21 mouse cellular contexts compared by ENCODE assay signal in the genomic region with DNA sequence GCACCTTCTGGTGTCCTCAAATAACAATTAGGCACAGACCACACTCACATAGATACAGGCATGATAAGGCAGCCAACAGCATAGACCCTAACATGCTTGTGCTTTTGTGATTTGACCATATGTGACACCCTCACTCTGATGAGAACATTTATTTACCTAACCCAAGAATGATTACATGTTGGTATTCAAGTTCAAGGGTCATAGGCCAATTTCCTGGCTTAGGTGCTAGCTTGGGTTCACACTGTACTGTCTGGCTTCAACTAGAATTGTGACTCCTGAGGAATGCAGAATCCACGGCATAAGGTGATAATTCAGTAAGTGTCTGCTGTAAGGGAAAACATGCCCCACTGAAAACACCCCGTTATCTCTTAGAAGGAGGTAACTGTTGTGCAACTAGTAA.
A peak's percentile ranks its signal among the peaks of the same experiment; 100 is the strongest.
DNase-seq lines count a peak whose midpoint lies in the region; ATAC-seq and TF ChIP-seq lines count a peak whose summit lies in the region.
"Had no signal": no experiment of that assay in that cellular context is flagged by ENCODE, and none has a peak within 500 bp of the region (broad histone marks: within the 10 kb centered on the region; RNA-seq: fewer than 3 reads in every experiment).

No protein-coding gene starts in this region.

- H3K9me3 ChIP-seq in kidney, embryonic 16.5 days (ENCODE audit: low read length), result no peaks in the 10 kb centered on the region
- H3K9me3 ChIP-seq in liver, postnatal 0 days (ENCODE audit: low read length), result no peaks in the 10 kb centered on the region

- no peak overlapping the region for H3K27ac ChIP-seq in kidney, adult 2 months (ENCODE audit: insufficient read depth, low read depth, low read length)
- no peak overlapping the region for H3K27ac ChIP-seq in kidney, embryonic 16.5 days (ENCODE audit: low read length)
- peak overlapping the region; percentile 46; the same call in 1 of the 2 replicates for H3K27ac ChIP-seq in liver, adult 2 months (replicated peaks; ENCODE audit: insufficient read depth, low read depth, low read length)
- H3K27ac ChIP-seq in liver, postnatal 0 days (ENCODE audit: low read depth), result no peak overlapping the region

- H3K4me1 ChIP-seq in kidney, adult 2 months (ENCODE audit: control insufficient read depth, insufficient read depth, low read length), result no peaks in the 10 kb centered on the region
- H3K4me1 ChIP-seq in kidney, embryonic 16.5 days (ENCODE audit: insufficient read depth, low read length), result no peaks in the 10 kb centered on the region
- peaks cover 22% of the 10 kb centered on the region for H3K4me1 ChIP-seq in liver, adult 2 months (ENCODE audit: control insufficient read depth, insufficient read depth, low read length)
- no peaks in the 10 kb centered on the region for H3K4me1 ChIP-seq in liver, postnatal 0 days (ENCODE audit: insufficient read depth)

- H3K27me3 ChIP-seq in kidney, adult 2 months (replicated peaks; ENCODE audit: control insufficient read depth, insufficient read depth, low read length), result no peaks in the 10 kb centered on the region
- H3K27me3 ChIP-seq in kidney, embryonic 16.5 days (ENCODE audit: insufficient read depth, low read length), result no peaks in the 10 kb centered on the region
- H3K27me3 ChIP-seq in liver, adult 2 months (ENCODE audit: control insufficient read depth, insufficient read depth, low read length), result no peaks in the 10 kb centered on the region
- H3K27me3 ChIP-seq in liver, postnatal 0 days (ENCODE audit: insufficient read depth, low read length), result peaks cover 6% of the 10 kb centered on the region; the same call in 1 of the 2 replicates
- H3K27me3 ChIP-seq: CH12.LX had no signal

- H3K4me2 ChIP-seq in kidney, embryonic 16.5 days (replicated peaks; ENCODE audit: low read depth, low read length), result no peak overlapping the region
- no peak overlapping the region for H3K4me2 ChIP-seq in liver, postnatal 0 days (ENCODE audit: low read depth, low read length)

- TF ChIP-seq EP300 in liver, postnatal 0 days (IDR thresholded peaks at IDR 0.05; ENCODE audit: low read depth), result no peak

- H3K9ac ChIP-seq in kidney, embryonic 16.5 days (replicated peaks; ENCODE audit: low read length), result no peak overlapping the region
- no peak overlapping the region for H3K9ac ChIP-seq in liver, adult 2 months (ENCODE audit: low read depth, low read length)
- no peak overlapping the region for H3K9ac ChIP-seq in liver, postnatal 0 days (replicated peaks)

- DNase-seq in kidney, adult 2 months, result peak; percentile 17
- DNase-seq in kidney, adult 9 months, result peak; percentile 16
- DNase-seq in kidney, adult 8-10 months, result no peak
- peak; percentile 95 for DNase-seq in liver, adult 2 months (ENCODE audit: extremely low read depth, low read depth, low spot score)
- DNase-seq in liver, postnatal 0 days, result no peak
- DNase-seq: adrenal gland, adult 2 months; adrenal gland, adult 8-10 months; adrenal gland, postnatal 10 days; adrenal gland, postnatal 14 days; adrenal gland, postnatal 25 days; adrenal gland, postnatal 36 days; B cell, adult 2 months; cerebellum, adult 11 months; cerebellum, adult 11-12 months; cerebellum, adult 18-20 months had no signal

- H3K79me2 ChIP-seq in liver, adult 2 months (ENCODE audit: control insufficient read depth, insufficient read depth, low read length), result no peaks in the 10 kb centered on the region

- TF ChIP-seq CTCF in kidney, adult 2 months (conservative IDR thresholded peaks at IDR 0.05; ENCODE audit: insufficient read depth, insufficient read length, low read depth, low read length), result no peak
- no peak for TF ChIP-seq CTCF in liver, adult 2 months (IDR thresholded peaks at IDR 0.05; ENCODE audit: low read depth, low read length)
- TF ChIP-seq CTCF in liver, postnatal 0 days (IDR thresholded peaks at IDR 0.05; ENCODE audit: low read depth), result no peak

- ATAC-seq in kidney, embryonic 16.5 days (ENCODE audit: low FRiP score, low TSS enrichment), result no peak
- ATAC-seq in liver, postnatal 0 days, result no peak
- ATAC-seq: activated CD4-positive, CD25-positive, alpha-beta regulatory T cell, adult 4 months; CD4-positive, CD25-positive, alpha-beta regulatory T cell, adult 4 months; Patski had no signal

- H3K4me3 ChIP-seq in kidney, adult 2 months (ENCODE audit: insufficient read depth, low read depth, low read length), result no peak overlapping the region
- no peak overlapping the region for H3K4me3 ChIP-seq in kidney, embryonic 16.5 days (ENCODE audit: low read length)
- no peak overlapping the region for H3K4me3 ChIP-seq in liver, adult 2 months (ENCODE audit: insufficient read depth, low read depth, low read length)
- no peak overlapping the region for H3K4me3 ChIP-seq in liver, postnatal 0 days (ENCODE audit: low read depth, low read length)

- TF ChIP-seq POLR2A in kidney, adult 2 months (IDR thresholded peaks at IDR 0.05; ENCODE audit: low read depth, low read length), result no peak
- no peak for TF ChIP-seq POLR2A in liver, adult 2 months (IDR thresholded peaks at IDR 0.05; ENCODE audit: extremely low read depth, insufficient read depth, low read length)

- no peaks in the 10 kb centered on the region for H3K36me3 ChIP-seq in kidney, adult 2 months (ENCODE audit: control insufficient read depth, insufficient read depth, low read length)
- no peaks in the 10 kb centered on the region for H3K36me3 ChIP-seq in kidney, embryonic 16.5 days (ENCODE audit: insufficient read depth, low read length)
- peaks cover 2% of the 10 kb centered on the region; the same call in 1 of the 2 replicates for H3K36me3 ChIP-seq in liver, adult 2 months (ENCODE audit: control insufficient read depth, insufficient read depth, low read length)
- no peaks in the 10 kb centered on the region for H3K36me3 ChIP-seq in liver, postnatal 0 days (replicated peaks; ENCODE audit: insufficient read depth, low read length)
- H3K36me3 ChIP-seq: G1E had no signal

- WGBS in kidney, adult 2 months, result 50% methylated on average over 2 of the region's 2 CpGs
- 56% methylated on average over 2 of the region's 2 CpGs for WGBS in kidney, embryonic 16.5 days
- WGBS in liver, adult 2 months, result 19% methylated on average over 2 of the region's 2 CpGs
- WGBS in liver, postnatal 0 days (ENCODE audit: insufficient replicate concordance), result 63% methylated on average over 2 of the region's 2 CpGs

Comparison
In these comparisons a context has a peak if more than half of its experiments do, and no peak if none do; other contexts are left out.
1. DNase-seq: peak in kidney, adult 2 months (single experiment), kidney, adult 9 months (single experiment) and liver, adult 2 months (single experiment); none in kidney, adult 8-10 months (0 of 2) and liver, postnatal 0 days (single experiment).